8 mouse cellular contexts compared by ENCODE assay signal in the genomic region with DNA sequence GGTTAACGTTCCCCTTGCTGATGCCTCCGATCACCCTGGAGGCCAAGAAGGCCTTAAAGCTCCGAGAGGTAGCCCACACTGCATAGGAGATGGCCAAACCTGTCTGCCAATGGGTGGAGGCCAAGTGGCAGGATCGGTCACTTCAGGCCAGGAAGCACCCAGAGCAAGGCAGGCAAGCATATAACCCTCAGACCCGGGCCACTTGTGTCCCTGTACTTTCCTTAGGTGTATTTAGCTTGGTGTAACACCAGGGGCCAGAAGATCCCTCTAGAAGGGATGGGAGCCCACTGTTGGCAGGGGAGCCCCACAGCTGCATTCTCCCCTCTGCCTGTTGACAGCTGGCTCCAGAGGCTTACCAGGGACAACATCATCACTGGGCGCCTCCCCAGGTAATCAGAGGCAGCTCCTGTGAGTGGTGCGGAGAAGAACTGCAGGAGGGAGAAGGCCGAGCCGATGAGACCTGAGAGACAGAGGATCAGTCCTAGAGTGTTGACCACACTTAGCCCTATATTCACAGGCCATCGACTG. TPM values are rescaled to one million over a fixed set of nuclear protein-coding genes. Genes with fewer than 3 reads are reported as not detected.
DNase-seq lines count a peak whose midpoint lies in the region; ATAC-seq lines count a peak whose summit lies in the region.

No protein-coding gene starts in this region.

- DNase-seq in CD4-positive, CD25-positive, alpha-beta regulatory T cell, adult 2 months (ENCODE audit: low read depth, low spot score): peak; percentile 24
- DNase-seq in thymus, postnatal 0 days (ENCODE audit: low spot score): peak; percentile 25
- no peak for DNase-seq in thymus, adult 18-20 months
- no peak for DNase-seq in spleen, postnatal 4 days (ENCODE audit: low spot score in 2 of 2)
- no peak for DNase-seq in ovary, adult 18-20 months (ENCODE audit: low spot score)

- H3K9ac ChIP-seq in hindbrain, embryonic 15.5 days: peak overlapping the region; percentile 14; the same call in 1 of the 2 replicates
- H3K9ac ChIP-seq in midbrain, embryonic 16.5 days (ENCODE audit: low read depth, low read length): peak overlapping the region; percentile 87

- peaks cover 21% of the 10 kb centered on the region for H3K4me1 ChIP-seq in hindbrain, embryonic 15.5 days (replicated peaks)
- peaks cover 11% of the 10 kb centered on the region for H3K4me1 ChIP-seq in midbrain, embryonic 16.5 days (ENCODE audit: control insufficient read depth, insufficient read depth, low read length)

- peak overlapping the region; percentile 51 for H3K4me3 ChIP-seq in hindbrain, embryonic 15.5 days
- H3K4me3 ChIP-seq in midbrain, embryonic 16.5 days (ENCODE audit: low read depth, low read length): peak overlapping the region; percentile 45

- no peaks in the 10 kb centered on the region for H3K9me3 ChIP-seq in hindbrain, embryonic 15.5 days
- no peaks in the 10 kb centered on the region for H3K9me3 ChIP-seq in midbrain, embryonic 16.5 days (replicated peaks; ENCODE audit: control insufficient read depth, low read length, poor library complexity, severe bottlenecking)

- peak overlapping the region; percentile 77 for H3K4me2 ChIP-seq in hindbrain, embryonic 15.5 days
- peak overlapping the region; percentile 68 for H3K4me2 ChIP-seq in midbrain, embryonic 16.5 days (ENCODE audit: low read length)

- peak overlapping the region; percentile 89 for H3K27ac ChIP-seq in hindbrain, embryonic 15.5 days (replicated peaks)
- H3K27ac ChIP-seq in midbrain, embryonic 16.5 days (ENCODE audit: low read length): no peak overlapping the region; the same call in 1 of the 2 replicates

- no peak for ATAC-seq in CD4-positive, CD25-positive, alpha-beta regulatory T cell, adult 4 months
- no peak for ATAC-seq in hindbrain, embryonic 15.5 days (ENCODE audit: low FRiP score, low read depth)
- ATAC-seq in midbrain, embryonic 16.5 days: no peak

- H3K27me3 ChIP-seq in hindbrain, embryonic 15.5 days: no peaks in the 10 kb centered on the region
- no peaks in the 10 kb centered on the region for H3K27me3 ChIP-seq in midbrain, embryonic 16.5 days (ENCODE audit: control insufficient read depth, insufficient read depth, low read depth, low read length)

- WGBS in hindbrain, embryonic 15.5 days: 67% methylated on average over 10 of the region's 10 CpGs
- 62% methylated on average over 10 of the region's 10 CpGs for WGBS in midbrain, embryonic 16.5 days

- peaks cover 67% of the 10 kb centered on the region for H3K36me3 ChIP-seq in hindbrain, embryonic 15.5 days
- peaks cover 28% of the 10 kb centered on the region for H3K36me3 ChIP-seq in midbrain, embryonic 16.5 days (ENCODE audit: control insufficient read depth, insufficient read depth, low read length)

RNA-seq across cellular contexts. Expression of gene Mfsd10, which starts 1.3 kb away (rescaled TPM):
- 10 to 100 TPM; 45.6 to 83.5 TPM for polyA plus RNA-seq in CD4-positive, CD25-positive, alpha-beta regulatory T cell, adult 4 months (2017; shearing (Covaris generic))
- 75.2 and 89.4 TPM in 2 replicates for polyA plus RNA-seq in thymus, postnatal 0 days (2015; fragmentation: Nextera tagmentation; extraction: Ambion mirVana)
- polyA plus RNA-seq in hindbrain, embryonic 15.5 days (2015; fragmentation: Nextera tagmentation; extraction: Ambion mirVana): 95.0 and 109 TPM in 2 replicates
- polyA plus RNA-seq in midbrain, embryonic 16.5 days (2015; fragmentation: Nextera tagmentation; extraction: Ambion mirVana): 110 TPM in 2 replicates

RNA-seq across cellular contexts. Expression of gene Nop14, which starts 24.2 kb away (rescaled TPM):
- 10 to 100 TPM; 28.1 to 31.6 TPM for polyA plus RNA-seq in CD4-positive, CD25-positive, alpha-beta regulatory T cell, adult 4 months (2017; shearing (Covaris generic))
- 26.4 and 26.9 TPM in 2 replicates for polyA plus RNA-seq in thymus, postnatal 0 days (2015; fragmentation: Nextera tagmentation; extraction: Ambion mirVana)
- polyA plus RNA-seq in hindbrain, embryonic 15.5 days (2015; fragmentation: Nextera tagmentation; extraction: Ambion mirVana): 20.5 and 21.3 TPM in 2 replicates
- 19.7 and 20.6 TPM in 2 replicates for polyA plus RNA-seq in midbrain, embryonic 16.5 days (2015; fragmentation: Nextera tagmentation; extraction: Ambion mirVana)

RNA-seq across cellular contexts. Expression of gene Grk4, which starts 24.4 kb away (rescaled TPM):
- polyA plus RNA-seq in CD4-positive, CD25-positive, alpha-beta regulatory T cell, adult 4 months (2017; shearing (Covaris generic)): 1 to 10 TPM; 3.0 to 6.4 TPM
- 3.5 and 4.2 TPM in 2 replicates for polyA plus RNA-seq in thymus, postnatal 0 days (2015; fragmentation: Nextera tagmentation; extraction: Ambion mirVana)
- 2.3 and 3.8 TPM in 2 replicates for polyA plus RNA-seq in hindbrain, embryonic 15.5 days (2015; fragmentation: Nextera tagmentation; extraction: Ambion mirVana)
- polyA plus RNA-seq in midbrain, embryonic 16.5 days (2015; fragmentation: Nextera tagmentation; extraction: Ambion mirVana): 2.8 and 3.2 TPM in 2 replicates

Comparison
In these comparisons a context has a peak if more than half of its experiments do, and no peak if none do; other contexts are left out.
1. DNase-seq: peak in CD4-positive, CD25-positive, alpha-beta regulatory T cell, adult 2 months (single experiment) and thymus, postnatal 0 days (single experiment); none in thymus, adult 18-20 months (0 of 2), spleen, postnatal 4 days (0 of 2) and ovary, adult 18-20 months (single experiment).